Mouse (Mus musculus): ENCODE measurements at regions not wholly inside any gene's neighbourhood (a gene's known extent, or its start where the extent isn't known, plus 50 kb on each side); places are given as distances from the start of the nearest gene placed in this dataset.

GRCm38 (mm10) chr2:77358176-77358575, 77.8 kb upstream of the Sestd1 start:
- peak; percentile 80 for DNase-seq

- peak; percentile 50 for DNase-seq
Observed at GRCm38 (mm10) chr2:77356798-77357197, 76.4 kb upstream of the Sestd1 start.

- DNase-seq = no peak
Observed at GRCm38 (mm10) chr2:77351987-77352628, 71.7 kb upstream of the Sestd1 start.

GRCm38 (mm10) chr2:77347027-77347426, 66.6 kb upstream of the Sestd1 start:
- peak; percentile 67 for DNase-seq

- DNase-seq = peak; percentile 92
Observed at GRCm38 (mm10) chr2:77343736-77344440, 63.5 kb upstream of the Sestd1 start.

- no peak for DNase-seq
Observed at GRCm38 (mm10) chr2:77342416-77342815, 62.0 kb upstream of the Sestd1 start.

- peak; percentile 99 for DNase-seq
Observed at GRCm38 (mm10) chr2:77341575-77342332, 61.4 kb upstream of the Sestd1 start.

GRCm38 (mm10) chr2:77340076-77340475, 59.7 kb upstream of the Sestd1 start:
- DNase-seq = peak; percentile 79

- DNase-seq = peak; percentile 53
Observed at GRCm38 (mm10) chr2:77337786-77338406, 57.5 kb upstream of the Sestd1 start.

GRCm38 (mm10) chr2:77337318-77337717, 56.9 kb upstream of the Sestd1 start:
- peak; percentile 34 for DNase-seq

- peak; percentile 34 for DNase-seq
Observed at GRCm38 (mm10) chr2:77336810-77337209, 56.4 kb upstream of the Sestd1 start.

GRCm38 (mm10) chr2:77334706-77335105, 54.3 kb upstream of the Sestd1 start:
- peak; percentile 63 for DNase-seq

GRCm38 (mm10) chr2:77333394-77334079, 53.1 kb upstream of the Sestd1 start:
- no peak for DNase-seq
